Mouse (Mus musculus) heart, postnatal 14 days (tissue): ENCODE measurements around the gene Ginm1. TPM values are rescaled to one million over a fixed set of nuclear protein-coding genes. Genes with fewer than 3 reads are reported as not detected.
A peak's percentile ranks its signal among the peaks of the same experiment; 100 is the strongest.
"Not testable (repeated sequence)": the region's sequence is repeated elsewhere in the genome, so short reads cannot be mapped to it uniquely, and the experiment has no call there.

Experiments
- DNase-seq, 2 experiments: peaks; one replicate each; pipeline ENCODE4 v3.0.0; 2021 to 2022
- intact Hi-C: fragments of 180-260 bp; cut with DNase I; formaldehyde crosslinking; loops from one replicate; pipeline ENCODE4 v1.15.1; 2025
- total RNA-seq, 2 experiments: library from RNA; stranded (reverse); gene quantifications; 2 replicates each; pipeline ENCODE4 v1.2.3; 2021

Ginm1 gene
- total RNA-seq, 2 experiments from 2014 or later = 83.4 to 96.4 TPM

GRCm38 (mm10) chr10:7819156-7819555 lies 26.5 kb upstream of the Ginm1 start:
- no peak for DNase-seq
- intact Hi-C loops = no loop called here

- no peak for DNase-seq
- intact Hi-C loops = no loop called here
These were observed 26.1 kb upstream of the Ginm1 start for GRCm38 (mm10) chr10:7818676-7819075.

- intact Hi-C loops = no loop called here
- DNase-seq = no peak
These were observed 23.9 kb upstream of the Ginm1 start for GRCm38 (mm10) chr10:7816476-7816875.

- peak; percentile 34 to 64 for DNase-seq
- intact Hi-C loops = loop anchor here (2.0 to 5.0 kb wide), 3 partner anchors 72 to 431 kb away; no protein-coding TSS in a partner anchor
These were observed 17.3 kb upstream of the Ginm1 start for GRCm38 (mm10) chr10:7809937-7810336.

- no peak for DNase-seq
- intact Hi-C loops = no loop called here
These were observed 10.0 kb upstream of the Ginm1 start for GRCm38 (mm10) chr10:7802519-7803140.

GRCm38 (mm10) chr10:7801258-7801657 lies 8.6 kb upstream of the Ginm1 start:
- DNase-seq = no peak
- intact Hi-C loops = no loop called here

GRCm38 (mm10) chr10:7792254-7792750 lies 322 bp downstream of the Ginm1 start:
- intact Hi-C loops = no loop called here

GRCm38 (mm10) chr10:7787319-7787718 lies 5.3 kb downstream of the Ginm1 start:
- intact Hi-C loops = no loop called here
- DNase-seq = no peak

More at GRCm38 (mm10) chr10:7792254-7792750, 322 bp downstream of the Ginm1 start:
- no peak for DNase-seq

GRCm38 (mm10) chr10:7781214-7781613 lies 11.4 kb downstream of the Ginm1 start:
- DNase-seq = no peak
- intact Hi-C loops = no loop called here

- peak; percentile 90 to 92 for DNase-seq
- intact Hi-C loops = no loop called here
These were observed 12.1 kb downstream of the Ginm1 start for GRCm38 (mm10) chr10:7780238-7781176.

- intact Hi-C loops = no loop called here
- peak in 1 of 2 experiments; percentile 2 for DNase-seq
These were observed 12.8 kb downstream of the Ginm1 start for GRCm38 (mm10) chr10:7779751-7780237.

- DNase-seq = no peak
- intact Hi-C loops = no loop called here
These were observed 14.3 kb downstream of the Ginm1 start for GRCm38 (mm10) chr10:7778361-7778760.

- DNase-seq = peak in 1 of 2 experiments; percentile 37
- intact Hi-C loops = no loop called here
These were observed 17.2 kb downstream of the Ginm1 start for GRCm38 (mm10) chr10:7775421-7775820.

GRCm38 (mm10) chr10:7772769-7773168 lies 19.9 kb downstream of the Ginm1 start:
- no peak for DNase-seq
- intact Hi-C loops = no loop called here

GRCm38 (mm10) chr10:7772346-7772745 lies 20.3 kb downstream of the Ginm1 start:
- no peak for DNase-seq

GRCm38 (mm10) chr10:7757544-7757943 lies 35.1 kb downstream of the Ginm1 start:
- no peak for DNase-seq

More at GRCm38 (mm10) chr10:7772346-7772745, 20.3 kb downstream of the Ginm1 start:
- intact Hi-C loops = no loop called here

GRCm38 (mm10) chr10:7748752-7749151 lies 43.9 kb downstream of the Ginm1 start:
- no peak for DNase-seq
- intact Hi-C loops = no loop called here

More at GRCm38 (mm10) chr10:7757544-7757943, 35.1 kb downstream of the Ginm1 start:
- intact Hi-C loops = no loop called here

GRCm38 (mm10) chr10:7745528-7745927 lies 47.1 kb downstream of the Ginm1 start:
- DNase-seq, intact Hi-C loops: not testable (repeated sequence)

- no peak for DNase-seq
- intact Hi-C loops = no loop called here
These were observed 54.7 kb downstream of the Ginm1 start for GRCm38 (mm10) chr10:7737914-7738313.

- DNase-seq = no peak
- intact Hi-C loops = no loop called here
These were observed 55.5 kb downstream of the Ginm1 start for GRCm38 (mm10) chr10:7737122-7737521.

- DNase-seq = no peak
- intact Hi-C loops = no loop called here
These were observed 61.0 kb downstream of the Ginm1 start for GRCm38 (mm10) chr10:7731582-7731981.
